Mouse (Mus musculus): ENCODE measurements at regions not wholly inside any gene's neighbourhood (a gene's known extent, or its start where the extent isn't known, plus 50 kb on each side); places are given as distances from the start of the nearest gene placed in this dataset.

DNA sequence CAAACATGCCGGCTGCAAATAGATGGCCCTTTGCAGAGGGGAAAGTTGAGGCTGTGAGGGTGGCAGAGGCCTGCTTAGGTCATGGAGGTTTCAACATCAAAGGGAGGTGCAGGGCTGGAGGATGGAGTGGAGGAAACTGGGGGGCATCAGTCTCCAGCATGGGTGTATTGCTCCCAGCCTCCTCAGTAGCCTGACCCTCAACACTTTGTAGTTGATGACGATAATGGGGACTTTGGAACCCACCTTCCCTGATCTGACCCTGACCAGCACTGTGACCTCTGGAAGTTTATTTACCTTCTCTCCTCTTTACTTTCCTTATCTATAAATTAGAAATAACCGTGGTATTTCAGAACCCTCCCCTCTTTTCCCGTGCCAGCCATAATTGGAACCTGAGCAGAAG is 56.2 kb downstream of the Gm26897 start:
- DNase-seq (ENCODE audit: low read depth), result no peak

DNA sequence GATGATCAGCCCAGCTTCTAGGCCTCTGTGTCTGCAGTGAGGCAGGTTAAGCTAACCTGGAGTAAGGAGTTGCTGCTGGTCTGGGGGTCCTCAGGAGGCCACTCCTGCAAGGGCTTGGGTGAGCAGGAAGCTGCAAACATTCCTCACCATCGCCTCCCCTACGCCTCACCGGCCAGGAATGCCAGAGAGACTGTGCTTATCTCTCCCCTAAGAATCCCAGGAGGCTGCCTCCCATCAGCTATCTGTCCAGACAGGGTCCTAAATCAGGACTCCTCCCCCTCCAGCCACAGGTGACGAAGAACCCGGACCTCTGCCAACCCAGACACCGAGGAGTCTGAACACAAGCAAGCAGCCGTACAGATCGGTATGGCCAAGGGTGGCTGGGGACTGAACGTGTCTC is 56.8 kb downstream of the Gm26897 start:
- peak; percentile 40 for DNase-seq (ENCODE audit: low read depth)

DNA sequence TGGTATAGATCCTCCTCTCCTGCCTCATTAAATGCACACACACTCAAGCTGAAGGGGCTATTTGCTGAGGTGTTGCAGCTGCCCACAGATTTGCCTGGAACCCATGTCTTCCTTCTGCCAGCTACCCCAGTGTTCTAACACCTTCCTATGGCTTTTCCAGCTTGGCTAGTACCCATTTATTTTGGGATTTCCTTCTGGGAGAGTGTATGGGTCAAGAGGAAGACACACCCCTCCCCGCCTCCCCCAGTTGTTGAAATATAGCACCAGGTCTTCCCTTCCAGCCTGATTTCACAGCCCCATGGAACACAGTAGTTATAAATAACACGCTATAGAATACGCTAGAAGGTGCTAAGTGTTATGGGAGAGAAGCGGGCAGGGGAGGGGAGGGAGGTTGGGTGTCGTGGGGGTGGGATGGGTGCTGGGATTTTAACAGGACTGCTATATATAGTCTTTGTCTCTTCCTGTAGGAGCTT is 57.4 kb downstream of the Gm26897 start:
- DNase-seq (ENCODE audit: low read depth), result no peak

DNA sequence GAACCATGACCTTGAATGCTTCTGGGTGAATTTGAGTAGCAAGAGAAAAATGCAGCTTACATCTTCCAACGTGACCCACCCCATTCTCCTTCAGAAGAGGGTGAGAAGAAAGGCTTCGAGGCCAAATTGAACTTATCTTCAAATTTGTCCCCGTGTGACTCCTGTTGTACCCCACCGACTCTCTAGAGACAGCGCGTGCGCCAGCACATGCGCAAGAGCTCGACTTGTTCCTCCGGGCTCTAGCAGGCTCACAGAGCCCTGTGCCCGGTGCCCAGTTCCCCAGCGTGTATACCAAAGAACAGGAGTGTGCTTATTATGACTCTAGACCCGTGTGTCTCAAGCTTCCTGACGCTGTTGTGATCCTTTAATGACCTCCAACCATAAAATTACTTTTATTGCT is 59.0 kb downstream of the Gm26897 start:
- no peak for DNase-seq (ENCODE audit: low read depth)

DNA sequence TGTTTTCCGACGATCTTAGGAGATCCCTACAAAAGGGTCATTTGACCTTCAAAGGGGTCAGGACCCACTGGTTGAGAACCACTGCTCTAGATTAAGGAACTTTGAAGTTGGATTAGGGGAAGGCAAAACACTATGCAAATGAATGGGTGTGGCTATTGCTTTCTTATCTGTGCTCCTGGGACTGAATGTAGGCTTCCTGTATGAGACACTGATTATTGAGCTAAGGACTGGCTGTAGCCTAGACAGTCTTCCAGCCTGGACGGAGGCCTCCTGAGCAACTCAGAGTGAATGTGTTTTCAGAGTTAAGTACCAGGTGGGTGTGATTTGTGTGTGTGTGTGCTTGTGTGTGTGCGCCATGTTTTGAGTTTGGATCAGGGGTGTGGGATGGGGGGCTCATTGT is 59.5 kb downstream of the Gm26897 start:
- DNase-seq (ENCODE audit: low read depth), result no peak

DNA sequence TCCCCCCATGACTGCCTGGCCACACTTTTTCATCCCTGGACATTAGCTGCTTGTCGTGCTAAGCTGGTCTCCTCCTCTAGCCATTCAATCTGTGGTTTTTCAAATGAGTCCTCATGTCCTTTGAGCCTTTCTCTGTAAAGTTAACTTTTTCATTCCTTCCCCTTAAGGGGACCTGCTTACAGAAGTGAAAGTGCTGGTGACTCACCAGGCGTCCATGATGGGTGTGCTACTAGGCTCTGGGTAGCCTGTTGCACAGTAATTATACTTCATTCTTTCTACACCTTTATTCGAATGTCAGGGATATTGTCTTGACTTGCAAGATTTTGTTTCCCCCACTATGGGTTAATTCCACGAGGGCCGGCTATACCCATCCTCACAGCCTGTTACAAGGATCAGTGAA is 63.2 kb downstream of the Gm26897 start:
- DNase-seq (ENCODE audit: low read depth), result peak; percentile 52

DNA sequence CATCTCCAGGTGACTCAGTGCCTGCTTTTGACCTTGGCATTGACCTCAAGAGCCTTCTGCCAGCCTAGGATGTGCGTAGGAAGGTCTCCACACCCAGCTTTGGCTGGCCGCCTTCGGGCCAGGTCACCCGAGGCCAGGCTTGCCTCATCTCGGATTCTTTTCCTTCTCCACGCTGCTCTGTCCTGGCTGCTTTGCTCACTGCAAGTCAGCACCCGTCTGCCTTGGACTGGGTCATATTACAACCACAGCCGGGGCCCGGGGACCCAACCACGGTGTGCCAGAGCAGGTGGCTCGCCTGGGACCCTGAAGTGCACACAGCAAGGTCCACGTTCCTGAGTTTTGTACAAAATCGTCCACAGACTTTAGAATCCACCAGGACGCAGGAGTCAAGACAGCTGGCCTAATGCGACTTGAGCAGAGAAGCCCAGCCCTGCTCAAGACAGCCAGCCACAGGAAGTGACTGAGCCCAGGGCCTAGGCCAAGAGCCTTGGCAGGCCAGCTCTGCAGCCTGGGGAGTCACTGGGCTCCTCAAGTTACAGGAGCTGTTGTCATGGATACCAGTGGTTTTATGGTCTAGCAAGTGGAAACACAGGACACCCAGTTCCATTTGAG is 66.1 kb downstream of the Gm26897 start:
- DNase-seq (ENCODE audit: low read depth), result peak; percentile 95

DNA sequence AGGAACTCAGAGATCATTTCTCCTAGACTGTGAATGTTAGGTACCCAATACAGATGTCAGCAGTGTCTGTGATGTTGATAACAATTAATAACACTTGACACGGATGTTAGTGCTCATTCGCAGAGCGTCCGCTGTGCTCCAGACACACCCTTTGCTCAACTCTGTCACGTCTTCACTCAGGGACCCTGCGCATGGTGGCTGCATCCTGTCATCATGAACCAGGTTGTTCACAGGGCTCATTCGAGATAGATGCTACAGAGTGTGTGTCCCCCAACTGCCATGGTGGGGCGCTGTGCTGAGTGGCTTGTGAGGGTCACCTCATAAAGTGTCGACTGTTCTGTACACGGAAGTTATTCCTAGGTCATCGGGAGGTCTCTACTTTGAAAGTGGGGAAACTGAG is 66.8 kb downstream of the Gm26897 start:
- DNase-seq (ENCODE audit: low read depth), result no peak

DNA sequence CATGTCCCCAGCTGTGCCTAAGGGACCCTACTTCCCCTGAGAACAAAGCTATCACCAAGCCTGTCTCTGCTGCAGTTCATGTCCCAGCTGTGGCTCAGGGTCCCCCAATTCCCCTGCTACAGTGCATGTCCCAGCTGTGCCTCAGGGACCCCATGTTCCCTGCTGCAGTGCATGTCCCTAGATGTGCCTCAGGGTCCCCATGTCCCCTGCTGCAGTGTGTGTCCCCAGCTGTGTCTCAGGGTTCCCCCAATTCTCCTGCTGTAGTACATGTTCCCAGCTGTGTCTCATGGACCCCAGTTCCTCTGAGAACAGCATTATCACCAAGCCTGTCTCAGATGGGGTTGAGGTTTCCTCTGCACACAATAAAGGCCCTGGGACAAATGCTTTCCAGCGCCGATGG is 67.3 kb downstream of the Gm26897 start:
- DNase-seq (ENCODE audit: low read depth), result no peak

DNA sequence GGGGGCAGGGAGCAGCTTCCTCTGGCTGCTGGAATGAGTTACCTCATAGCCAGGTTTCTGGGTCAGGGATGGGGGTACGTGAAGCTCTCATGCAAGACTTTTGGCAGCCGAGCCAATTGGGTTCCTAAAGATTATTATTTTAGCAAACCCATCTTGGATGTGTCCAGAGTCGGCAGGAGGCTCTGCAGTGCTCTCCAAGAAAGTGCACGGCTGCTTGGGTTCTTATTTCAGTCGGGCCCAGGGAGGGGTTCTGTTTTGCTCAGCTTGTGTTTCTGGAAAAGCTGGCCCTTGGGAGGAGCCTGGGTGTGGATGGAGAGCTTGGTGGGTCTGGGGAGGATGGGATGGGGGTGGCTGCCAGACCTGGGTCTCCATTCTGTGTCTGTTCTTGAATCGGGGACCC is 70.8 kb downstream of the Gm26897 start:
- DNase-seq (ENCODE audit: low read depth), result peak; percentile 92

DNA sequence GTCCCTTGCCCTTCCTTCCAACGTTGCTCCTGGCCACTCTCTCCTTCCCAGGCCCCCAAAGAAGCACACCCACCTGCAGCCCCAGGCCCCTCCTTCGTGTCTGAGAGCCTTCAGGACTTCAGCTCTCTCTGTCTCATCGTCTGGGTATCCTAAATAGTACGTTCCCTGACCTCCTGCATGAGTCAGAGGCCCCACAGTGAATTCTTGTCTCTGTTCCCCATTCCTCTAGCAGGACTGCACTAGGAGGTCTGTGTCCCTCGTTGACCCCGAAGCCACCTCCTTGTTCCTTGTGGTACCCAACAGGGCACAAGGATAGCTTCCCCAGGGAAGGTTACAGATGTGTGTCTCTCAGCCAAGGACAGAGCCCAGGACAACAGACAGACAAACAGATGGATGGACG is 71.4 kb downstream of the Gm26897 start:
- peak; percentile 80 for DNase-seq (ENCODE audit: low read depth)

DNA sequence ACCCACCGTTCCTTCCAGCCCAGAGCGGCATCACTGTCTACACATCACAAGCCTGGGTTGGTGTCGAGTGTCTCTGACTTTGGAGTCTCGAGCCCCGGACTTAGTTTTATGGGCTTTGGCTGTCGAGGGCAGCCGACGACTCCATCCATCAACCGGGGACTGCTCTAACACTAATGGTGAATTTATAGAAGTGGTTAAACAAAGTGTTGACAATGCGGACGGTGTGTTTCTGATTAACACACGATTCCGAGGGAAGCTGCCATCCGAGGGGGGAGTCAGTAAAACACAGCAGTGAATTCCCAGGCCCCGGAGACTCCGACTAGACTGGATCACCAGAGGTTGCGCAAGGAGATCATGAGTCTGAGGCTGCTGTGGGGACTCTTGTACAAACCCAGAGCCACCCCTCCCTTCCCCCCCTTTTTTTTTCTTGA is 72.1 kb downstream of the Gm26897 start:
- DNase-seq (ENCODE audit: low read depth), result peak; percentile 97

DNA sequence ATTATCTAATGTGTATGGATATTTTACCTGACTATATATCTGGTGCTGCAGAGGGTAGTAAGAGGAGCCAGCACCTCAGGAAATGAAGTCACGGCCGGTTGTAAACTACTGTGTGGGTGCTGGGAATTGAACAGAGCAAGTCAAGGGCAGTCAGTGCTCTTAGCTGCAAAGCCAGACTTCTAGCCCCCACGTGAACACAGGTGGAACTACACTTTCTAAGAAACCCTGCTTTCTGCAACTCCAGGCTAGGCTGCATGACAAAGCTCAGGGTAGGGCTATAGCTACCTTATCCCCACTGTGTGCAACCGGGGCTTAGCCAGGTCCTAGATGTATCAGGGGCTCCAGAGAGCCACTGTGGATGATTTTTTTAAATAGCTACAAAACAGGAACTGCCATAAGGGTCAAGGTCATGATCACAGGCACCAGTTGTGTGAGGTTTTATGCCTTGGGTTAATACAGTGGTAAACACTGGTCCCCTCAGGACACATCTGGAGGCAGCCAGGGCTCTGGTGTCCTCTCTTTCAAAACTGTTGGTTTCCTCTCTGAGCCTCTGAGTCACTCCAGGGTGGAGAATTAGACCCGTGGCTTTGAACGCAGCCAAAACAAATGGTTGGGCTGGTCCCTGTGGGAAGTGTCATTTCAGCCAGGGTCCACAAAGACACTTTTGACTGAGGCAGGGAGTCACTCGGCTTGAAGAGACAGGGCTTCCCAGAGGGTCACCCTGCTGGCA is 76.5 kb downstream of the Gm26897 start:
- DNase-seq (ENCODE audit: low read depth), result peak; percentile 75

DNA sequence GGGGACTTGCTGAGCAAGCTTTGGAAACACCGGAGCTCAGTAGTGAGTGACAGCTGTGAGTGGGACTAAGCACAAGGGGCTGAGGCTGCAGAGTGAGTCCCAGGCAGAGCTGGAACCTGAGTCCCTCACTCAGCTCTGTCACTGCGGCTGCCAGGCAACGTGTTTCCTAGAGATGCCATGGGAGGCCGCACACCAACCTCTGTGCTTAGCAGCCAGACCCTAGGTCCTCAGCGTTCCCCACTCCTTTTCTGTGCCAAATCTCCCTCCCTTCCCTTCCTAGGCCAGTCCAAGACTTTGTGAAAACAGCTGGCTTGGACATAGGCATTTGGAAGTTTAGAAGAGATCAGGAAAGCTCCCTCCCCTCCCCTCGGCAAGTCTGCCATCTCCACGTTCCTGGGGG is 78.9 kb downstream of the Gm26897 start:
- DNase-seq (ENCODE audit: low read depth), result no peak

DNA sequence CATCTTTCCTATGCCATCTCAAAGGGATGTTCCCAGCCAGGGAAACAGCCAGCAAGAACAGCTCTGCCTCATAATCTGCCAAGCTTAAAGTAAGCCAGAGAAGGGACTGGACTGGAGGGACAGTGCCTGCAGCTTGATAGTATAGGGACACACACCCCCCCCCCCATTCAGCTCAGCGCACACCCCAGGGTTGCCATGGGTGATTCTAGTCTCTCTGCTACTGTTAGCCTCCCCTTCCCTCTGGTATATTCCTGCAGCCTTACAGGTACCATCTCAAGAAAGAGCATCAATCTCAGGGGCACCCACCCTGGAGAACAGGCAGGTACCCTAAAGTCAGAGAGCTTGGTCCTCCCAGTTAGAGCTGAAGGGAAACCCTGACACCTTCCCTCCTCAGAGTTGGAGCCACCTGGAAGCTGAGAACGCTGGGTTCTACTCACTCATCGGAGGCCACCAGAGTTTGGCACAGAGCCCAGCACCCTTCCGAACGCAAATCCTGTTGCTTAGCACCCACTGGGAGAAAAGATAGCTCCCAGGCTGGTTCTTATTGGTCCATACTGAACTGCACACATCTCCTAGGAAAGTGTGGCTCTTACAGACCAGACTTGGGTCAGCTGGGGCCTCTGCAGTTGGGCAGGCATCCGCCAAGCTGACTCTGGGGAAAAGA is 79.5 kb downstream of the Gm26897 start:
- DNase-seq (ENCODE audit: low read depth), result no peak

DNA sequence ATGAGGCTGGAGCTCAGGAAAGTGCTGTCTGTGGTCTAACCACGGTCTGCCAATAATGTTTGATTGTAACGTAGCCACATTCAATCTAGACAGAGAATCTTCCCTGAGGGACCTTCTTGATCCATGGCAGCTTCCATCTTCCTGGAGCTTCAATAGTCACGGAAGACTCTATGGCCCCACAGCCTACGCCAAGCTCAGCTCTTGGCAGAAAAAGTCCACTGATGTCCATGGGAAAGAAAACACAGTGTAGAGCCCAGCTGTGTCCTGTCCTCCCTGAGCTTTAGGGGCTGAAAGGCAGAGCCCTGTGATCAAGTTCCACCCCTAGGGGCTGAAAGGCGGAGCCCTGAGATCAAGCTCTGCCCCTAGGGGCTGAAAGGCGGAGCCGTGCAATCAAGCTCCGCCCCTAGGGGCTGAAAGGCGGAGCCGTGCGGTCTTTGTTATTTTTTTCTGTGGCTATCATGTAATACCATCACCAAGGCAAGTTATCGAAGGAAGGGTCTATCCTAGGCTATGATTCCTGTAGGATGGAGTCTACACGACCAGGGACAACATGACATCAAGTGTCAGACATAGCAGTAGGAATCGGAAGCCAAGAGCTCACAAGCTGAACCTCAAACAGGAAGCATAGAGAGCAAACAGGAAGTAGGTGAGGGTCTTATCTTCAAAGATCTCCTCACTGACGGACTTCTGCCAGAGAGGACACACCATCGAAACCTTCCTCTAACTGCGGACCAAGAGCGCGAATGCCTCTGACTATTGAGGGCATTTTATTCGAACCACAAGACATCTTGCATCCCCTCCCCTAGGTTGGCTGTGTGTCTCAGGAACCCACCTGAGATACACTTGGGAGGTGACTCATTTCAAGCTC is 81.4 kb downstream of the Gm26897 start:
- DNase-seq (ENCODE audit: low read depth), result no peak

DNA sequence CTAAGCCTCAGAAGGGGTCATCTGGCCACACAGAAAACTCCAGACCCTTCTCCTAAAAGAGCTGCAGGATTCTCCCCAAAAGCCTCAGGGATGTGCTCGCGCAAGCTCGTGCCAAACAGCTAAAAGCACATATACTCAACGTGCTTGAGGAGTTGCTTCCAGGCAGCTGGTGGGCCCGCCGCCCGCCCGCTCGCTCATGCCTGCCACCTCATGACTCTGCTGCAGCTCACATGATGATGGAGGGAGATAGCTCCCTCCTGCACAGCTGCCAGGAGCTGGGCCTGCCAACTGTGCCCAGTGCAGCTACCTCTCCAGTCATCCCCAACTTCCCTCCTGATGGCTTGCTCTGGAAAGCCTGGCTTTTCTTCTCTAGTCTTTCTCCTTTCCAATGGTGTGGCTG is 87.2 kb downstream of the Gm26897 start:
- DNase-seq (ENCODE audit: low read depth), result peak; percentile 44

DNA sequence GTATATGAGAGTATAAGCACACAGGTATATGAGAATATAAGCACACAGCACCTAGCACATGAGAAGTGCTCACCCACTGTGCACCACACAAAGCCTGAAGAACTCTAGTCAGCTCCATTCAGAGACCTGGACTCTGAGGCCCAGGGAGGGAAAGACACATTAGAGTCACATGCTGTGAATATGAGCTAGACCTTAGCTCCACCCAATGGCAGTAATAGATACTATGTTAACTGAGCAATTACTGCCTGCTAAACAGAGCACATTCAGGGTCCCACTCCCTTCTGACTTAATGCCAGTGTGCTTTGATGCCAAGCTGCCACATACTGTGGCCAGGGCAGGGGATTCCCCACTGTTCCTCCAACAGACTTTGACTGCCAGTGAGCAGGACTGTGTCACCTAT is 89.2 kb downstream of the Gm26897 start:
- peak; percentile 43 for DNase-seq (ENCODE audit: low read depth)

DNA sequence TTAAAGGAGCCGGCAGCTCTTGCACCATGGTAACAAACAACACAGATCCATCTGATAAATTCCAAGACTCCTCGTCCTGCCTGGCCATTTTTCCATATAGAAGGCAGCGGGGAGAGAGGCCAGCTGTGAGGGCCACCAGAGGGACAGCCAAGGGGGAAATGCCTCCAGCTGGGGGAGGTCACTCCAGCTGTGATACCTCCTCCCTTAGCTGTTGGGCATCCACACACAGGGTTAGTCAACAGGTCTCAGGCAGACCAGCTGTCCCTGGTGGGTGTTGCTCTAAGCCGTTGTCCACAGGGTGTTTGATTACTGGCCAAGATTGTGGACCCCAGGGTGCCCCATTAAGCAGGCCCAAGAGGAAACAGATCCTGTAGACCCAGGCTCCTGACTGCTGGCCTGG is 89.7 kb downstream of the Gm26897 start:
- DNase-seq (ENCODE audit: low read depth), result no peak

DNA sequence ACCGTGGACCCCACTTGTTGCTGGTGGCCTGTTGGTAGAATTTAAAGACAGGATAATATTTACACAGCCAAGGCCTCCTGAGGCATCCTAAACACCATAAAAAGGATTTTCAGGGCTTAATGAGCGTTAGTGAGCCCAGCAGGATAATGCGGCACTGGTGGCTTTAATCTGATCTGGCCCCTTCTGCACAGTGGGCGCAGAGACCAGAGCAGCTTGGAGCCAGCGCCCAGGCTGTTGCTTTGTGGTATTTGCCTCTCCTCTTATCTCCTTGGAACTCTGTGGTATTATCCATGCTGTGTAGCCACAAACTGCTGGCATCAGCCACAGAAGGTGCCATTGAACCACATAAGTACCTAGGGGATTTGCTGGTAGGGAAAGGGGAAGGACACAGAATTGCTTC is 90.1 kb downstream of the Gm26897 start:
- DNase-seq (ENCODE audit: low read depth), result no peak

DNA sequence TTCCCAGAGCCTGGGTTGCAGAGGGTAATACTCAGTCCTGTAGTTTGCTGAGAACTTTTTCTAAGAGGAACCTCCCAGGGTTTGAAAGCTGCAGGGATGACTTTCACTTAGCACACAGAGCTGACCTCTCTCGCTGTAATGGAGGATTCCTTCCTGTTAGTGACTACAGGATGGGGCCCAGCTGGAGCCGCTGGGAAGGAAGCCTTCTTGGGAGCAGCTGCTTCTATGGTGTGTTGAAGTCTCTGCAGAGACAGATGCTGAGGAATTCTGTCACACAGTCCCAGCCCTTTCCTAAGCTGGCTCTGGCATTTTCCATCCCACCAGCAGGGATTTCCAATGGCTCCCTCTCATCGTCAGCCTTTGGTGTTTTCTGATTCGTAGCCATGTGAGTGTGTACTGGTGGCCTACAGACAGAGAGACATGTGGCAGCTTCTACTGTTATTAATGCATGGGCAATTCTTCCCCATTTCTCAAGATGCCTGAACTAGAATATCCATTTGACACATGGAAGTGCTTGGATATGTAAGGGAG is 90.9 kb downstream of the Gm26897 start:
- DNase-seq (ENCODE audit: low read depth), result no peak

DNA sequence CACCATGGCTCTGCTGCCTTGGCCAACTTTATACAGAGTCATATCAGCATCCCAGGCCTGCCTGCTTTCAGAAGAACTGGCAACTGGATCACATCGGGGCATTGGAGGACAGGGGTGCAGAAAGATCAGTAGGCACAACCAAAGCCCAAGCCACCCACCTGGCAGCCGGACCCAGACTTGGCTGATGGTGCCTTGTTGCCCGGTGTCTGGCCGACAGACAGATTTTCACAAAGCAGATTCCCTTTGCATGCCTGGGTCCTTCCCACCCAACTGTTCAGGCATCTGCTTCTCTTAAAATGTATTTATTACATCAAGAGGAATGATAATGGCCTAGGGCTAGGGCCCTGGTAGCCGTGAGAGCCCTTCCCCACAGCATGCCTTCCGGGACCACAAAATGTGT is 96.2 kb downstream of the Gm26897 start:
- no peak for DNase-seq (ENCODE audit: low read depth)

Measured in NIH3T3 (cell line).